Mouse (Mus musculus) embryonic facial prominence, embryonic 11.5 days (tissue): ENCODE measurements around the gene Rps17. TPM values are rescaled to one million over a fixed set of nuclear protein-coding genes. Genes with fewer than 3 reads are reported as not detected.

Source experiments
- polyA plus RNA-seq: library from polyadenylated mRNA; unstranded; fragments of >200 nt; fragmentation: Nextera tagmentation; extraction: Ambion mirVana; gene quantifications from 2 replicates; pipeline ENCODE4 v1.2.1, GENCODE M21; 2014

Gene Rps17
- polyA plus RNA-seq, 1 experiment from 2014 or later = 1,235 TPM

Other genes with a start within 250 kb of the Rps17 start
- 0.07 TPM in 1 of 2 replicates, not detected in the other for gene Slc28a1, start 230.5 kb downstream of the Rps17 start, polyA plus RNA-seq
- 4.1 and 5.0 TPM in 2 replicates for gene Pde8a, start 131.7 kb downstream of the Rps17 start, polyA plus RNA-seq
- 1.0 and 2.6 TPM in 2 replicates for gene Cpeb1, start 110.2 kb upstream of the Rps17 start, polyA plus RNA-seq
- gene Ap3b2, start 148.7 kb upstream of the Rps17 start, polyA plus RNA-seq = 8.1 and 12.6 TPM in 2 replicates
- gene BC048679, start 153.0 kb upstream of the Rps17 start, polyA plus RNA-seq = 0.36 TPM in 1 of 2 replicates, not detected in the other
- 0.20 and 0.35 TPM in 2 replicates for gene Fsd2, start 221.7 kb upstream of the Rps17 start, polyA plus RNA-seq
- 5.2 and 5.6 TPM in 2 replicates for gene Whamm, start 226.0 kb upstream of the Rps17 start, polyA plus RNA-seq